Mouse (Mus musculus): ENCODE results near the gene Fgfr2.
A peak's percentile ranks its signal among the peaks of the same experiment; 100 is the strongest.

Fgfr2 gene

DNA sequence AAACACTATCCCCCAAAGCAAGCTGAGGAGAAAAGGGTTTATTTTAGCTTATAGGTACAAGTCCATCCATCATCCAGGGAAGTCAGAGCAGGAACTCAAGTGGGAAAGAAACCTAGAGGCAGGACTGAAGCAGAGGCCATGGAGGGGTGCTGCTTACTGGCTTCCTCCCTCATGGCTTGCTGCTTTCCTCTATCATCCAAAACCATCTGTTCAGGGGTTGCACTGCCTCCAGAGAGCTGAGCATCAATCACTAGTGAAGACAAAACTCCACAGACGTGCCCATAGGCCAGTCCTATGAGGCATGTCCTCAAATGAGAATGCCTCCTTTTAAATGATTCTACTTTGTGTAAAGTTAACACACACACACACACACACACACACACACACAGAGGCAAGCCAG is 793.0 kb downstream of the Fgfr2 start:
- DNase-seq (ENCODE audit: low read depth in 1 of 2, low spot score in 2 of 2), result no peak

DNA sequence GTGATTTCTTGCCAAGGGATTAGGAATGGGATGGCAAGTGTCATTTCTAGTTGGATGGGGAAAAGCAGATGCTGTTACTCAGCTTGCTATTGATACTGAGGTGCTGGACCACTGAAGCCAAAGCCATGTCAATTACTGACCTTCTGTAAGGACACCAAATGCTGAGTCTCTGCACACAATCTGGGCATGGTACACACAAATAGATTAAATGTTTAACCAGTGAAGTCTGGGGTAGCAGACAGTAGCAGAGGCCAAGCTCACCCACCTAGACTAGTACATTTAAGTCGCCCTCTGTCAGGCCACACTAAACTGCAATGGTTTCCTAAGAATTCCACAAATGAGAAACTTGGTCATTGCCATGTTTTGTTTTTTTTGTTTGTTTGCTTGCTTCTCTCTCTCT is 794.5 kb downstream of the Fgfr2 start:
- no peak for DNase-seq (ENCODE audit: low read depth in 1 of 2, low spot score in 2 of 2)

DNA sequence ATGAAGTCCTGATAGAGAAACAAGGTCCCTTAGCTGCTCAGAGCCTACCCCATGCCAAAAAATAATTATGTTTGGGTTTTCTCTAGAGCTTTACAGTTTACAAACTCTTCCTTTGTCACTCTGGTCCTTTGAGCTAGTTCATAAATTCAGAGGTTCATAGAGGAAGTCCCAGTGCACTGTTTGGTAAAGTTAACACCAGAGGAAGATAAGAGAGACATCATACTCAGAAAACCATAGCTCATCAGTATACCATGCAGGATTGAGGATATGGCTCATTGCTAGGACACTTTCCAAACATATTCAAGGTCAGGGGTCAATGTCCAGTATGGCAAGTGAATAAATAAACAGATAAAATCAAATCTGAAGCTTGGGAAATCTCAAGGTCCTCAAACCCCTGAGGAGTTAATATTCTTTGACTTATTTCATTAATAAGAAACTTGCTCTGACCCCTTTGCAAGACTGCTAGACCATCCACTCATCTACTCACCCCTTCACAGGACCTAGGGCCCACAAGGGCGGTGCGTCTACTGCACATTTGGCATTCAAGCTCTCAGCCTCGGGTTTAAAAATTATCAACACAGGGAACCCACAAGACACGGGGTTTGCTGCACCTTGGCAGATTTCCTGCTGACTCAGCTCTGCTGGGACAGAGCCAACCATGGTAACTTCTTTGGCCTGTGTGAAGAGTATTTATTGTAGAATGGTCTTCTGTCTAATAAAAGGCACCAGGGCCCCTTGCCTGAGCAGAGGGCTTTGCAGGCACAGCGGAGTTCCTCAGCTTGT is 797.4 kb downstream of the Fgfr2 start:
- no peak for DNase-seq (ENCODE audit: low read depth in 1 of 2, low spot score in 2 of 2)

- peak in 1 of 2 experiments; percentile 46 for DNase-seq (ENCODE audit: low read depth in 1 of 2, low spot score in 2 of 2)
These were observed 799.7 kb downstream of the Fgfr2 start for GRCm38 (mm10) chr7:132323430-132323829.

- no peak for DNase-seq (ENCODE audit: low read depth in 1 of 2, low spot score in 2 of 2)
These were observed 801.7 kb downstream of the Fgfr2 start for GRCm38 (mm10) chr7:132321392-132321958.

GRCm38 (mm10) chr7:132317036-132317541 is 806.1 kb downstream of the Fgfr2 start, which contains the start of gene Chst15:
Chst15 (minus strand) TSS chr7:132317228.
- peak in 1 of 2 experiments; percentile 65 for DNase-seq (ENCODE audit: low read depth in 1 of 2, low spot score in 2 of 2)

GRCm38 (mm10) chr7:132316101-132317035 is 806.8 kb downstream of the Fgfr2 start:
- peak in 1 of 2 experiments; percentile 60 for DNase-seq (ENCODE audit: low read depth in 1 of 2, low spot score in 2 of 2)

DNA sequence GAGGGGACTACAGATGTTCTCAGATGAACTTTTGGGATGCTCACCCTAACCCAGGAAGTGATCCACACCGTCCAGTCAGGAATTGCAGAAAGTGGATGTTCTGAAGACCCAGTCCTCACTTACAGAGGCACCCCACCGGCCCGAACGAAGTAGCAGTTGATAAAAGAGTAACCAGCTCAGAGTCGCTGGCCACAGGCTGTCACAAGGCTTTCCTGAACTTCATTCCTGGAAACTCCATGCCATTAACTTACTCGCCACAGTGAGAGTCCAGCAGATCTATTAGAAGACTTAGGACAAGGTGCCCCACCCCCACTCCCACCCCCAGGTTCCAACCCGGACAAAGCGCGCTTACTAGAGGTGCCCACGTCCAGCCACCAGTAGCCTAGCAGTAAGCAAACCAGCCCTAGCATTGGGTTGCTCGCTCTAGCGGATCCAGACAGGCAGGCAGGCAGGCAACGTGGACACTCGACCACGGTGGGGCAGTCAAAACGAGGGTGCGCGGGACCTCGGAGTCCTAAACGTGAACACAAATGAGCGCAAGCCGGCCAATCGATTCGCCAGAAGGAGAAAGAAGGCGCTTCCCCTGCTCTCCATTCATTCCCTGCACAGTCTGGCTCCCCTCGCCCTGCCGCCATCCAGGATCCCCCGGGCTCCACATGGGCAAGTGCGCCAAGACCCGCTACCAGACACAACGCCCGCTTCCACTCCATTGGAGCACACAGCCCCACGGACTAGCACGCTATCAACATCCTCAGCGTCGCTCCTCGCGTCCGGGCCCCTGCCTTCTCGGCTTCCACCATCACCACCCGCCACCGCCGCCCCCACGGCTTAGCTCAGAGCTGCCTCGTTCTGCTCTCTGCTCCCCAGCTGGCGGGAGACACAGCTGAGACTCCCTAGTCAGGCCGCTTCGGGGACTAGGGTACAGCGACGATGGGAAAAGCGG is 807.7 kb downstream of the Fgfr2 start:
- DNase-seq (ENCODE audit: low read depth in 1 of 2, low spot score in 2 of 2), result peak in 1 of 2 experiments; percentile 34

- DNase-seq (ENCODE audit: low read depth in 1 of 2, low spot score in 2 of 2), result no peak
These were observed 810.8 kb downstream of the Fgfr2 start for GRCm38 (mm10) chr7:132312396-132312795.

- DNase-seq (ENCODE audit: low read depth in 1 of 2, low spot score in 2 of 2), result no peak
These were observed 814.5 kb downstream of the Fgfr2 start for GRCm38 (mm10) chr7:132308537-132309191.

DNA sequence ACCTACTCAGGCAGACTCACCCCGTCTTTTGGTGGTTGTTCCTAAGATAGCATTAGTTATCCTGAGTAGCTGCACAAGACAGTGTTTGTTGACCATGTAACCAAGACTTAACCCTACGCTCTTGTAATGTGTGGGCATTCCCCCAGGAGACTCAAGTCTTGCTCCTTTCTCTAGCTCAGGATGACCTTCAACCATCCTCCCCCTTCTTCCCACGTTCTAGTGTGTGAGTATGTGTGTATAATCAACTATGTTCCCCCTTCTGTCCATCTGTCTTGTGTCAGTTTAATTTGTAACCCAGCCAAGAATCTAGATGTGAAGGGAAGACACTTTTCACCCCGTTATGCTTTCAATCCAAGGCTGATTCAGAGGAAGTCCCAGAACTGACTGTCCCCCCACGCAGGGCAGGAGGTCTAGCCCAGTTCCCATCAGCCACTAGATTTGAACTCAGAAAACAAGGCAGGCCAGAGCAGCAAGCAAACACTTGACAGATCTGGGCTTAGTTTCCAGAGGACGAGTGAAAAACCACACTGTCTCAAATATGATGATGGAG is 815.4 kb downstream of the Fgfr2 start:
- DNase-seq (ENCODE audit: low read depth in 1 of 2, low spot score in 2 of 2), result no peak

GRCm38 (mm10) chr7:132306671-132307412 is 816.3 kb downstream of the Fgfr2 start:
- DNase-seq (ENCODE audit: low read depth in 1 of 2, low spot score in 2 of 2), result no peak

DNA sequence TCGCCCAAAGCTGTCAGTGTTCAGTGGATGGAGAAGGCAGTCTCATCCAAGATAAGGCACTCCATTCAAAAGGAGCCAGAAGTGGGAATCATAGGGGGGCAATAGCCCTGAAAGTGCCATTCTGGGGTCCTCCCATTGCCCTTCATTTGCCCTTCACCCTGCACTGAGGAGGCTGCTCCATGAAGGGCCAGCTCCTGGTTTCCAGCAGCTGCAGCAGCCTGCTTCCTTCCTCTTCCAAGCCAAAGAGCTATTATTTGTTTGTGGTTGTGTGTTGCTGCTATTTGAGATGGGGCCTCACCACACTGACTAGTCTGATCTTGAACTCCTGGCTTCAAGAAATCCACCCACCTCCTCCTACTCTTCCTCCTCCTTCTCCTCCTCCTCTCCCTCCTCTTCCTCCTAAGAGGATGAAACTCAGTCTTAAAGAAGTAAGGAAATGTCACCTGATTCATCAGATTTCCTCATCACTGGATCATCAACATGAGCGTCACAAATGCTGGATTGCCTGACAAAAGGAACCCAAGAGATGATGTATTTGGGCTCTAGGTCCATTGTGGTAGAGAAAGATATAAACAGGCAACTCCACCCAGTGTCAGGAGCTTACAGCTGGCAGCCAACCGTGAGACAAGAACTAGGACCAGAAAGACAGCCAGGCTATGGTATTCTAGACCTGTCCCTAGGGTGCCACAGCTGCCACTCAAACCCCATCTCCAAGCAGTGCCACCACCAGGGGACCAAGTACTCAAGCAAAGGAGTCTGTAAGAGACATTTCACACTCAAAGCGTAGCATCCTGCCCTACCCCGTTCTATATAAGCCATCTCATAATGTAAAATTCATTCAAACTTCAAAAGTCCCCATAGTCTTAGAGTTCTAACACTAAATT is 817.4 kb downstream of the Fgfr2 start:
- no peak for DNase-seq (ENCODE audit: low read depth in 1 of 2, low spot score in 2 of 2)

DNA sequence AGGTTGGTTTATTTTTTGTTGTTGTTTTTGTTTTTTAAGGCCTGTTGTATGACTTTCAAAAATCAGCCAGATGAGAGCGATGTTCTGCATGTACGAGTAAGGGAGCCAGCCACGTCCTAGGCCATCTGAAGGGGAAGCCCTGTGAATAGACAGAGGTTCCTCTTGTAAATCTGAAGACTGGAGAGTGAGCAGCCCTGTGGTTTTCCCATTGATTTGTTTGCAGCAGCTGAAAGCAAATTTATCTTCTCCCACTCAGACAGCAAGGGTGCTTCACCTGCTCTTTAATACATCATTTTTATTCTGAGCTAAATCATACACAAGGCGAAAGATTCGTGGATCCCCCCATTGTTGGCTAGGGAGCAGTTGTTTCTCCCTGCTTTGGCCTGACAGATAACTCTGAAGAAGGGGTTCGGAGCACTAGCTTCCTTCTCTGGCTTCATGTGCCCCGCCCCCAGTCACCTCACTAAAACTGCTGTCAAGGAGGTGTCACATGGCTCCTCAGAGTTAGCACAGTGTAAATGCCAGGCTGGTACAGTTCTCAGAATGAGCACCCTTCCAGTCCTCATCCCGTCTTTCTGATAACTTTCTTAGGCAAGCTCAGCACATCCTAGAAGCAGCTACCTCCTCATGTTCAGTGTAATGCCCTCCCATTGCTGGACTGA is 818.6 kb downstream of the Fgfr2 start:
- DNase-seq (ENCODE audit: low read depth in 1 of 2, low spot score in 2 of 2), result no peak

DNA sequence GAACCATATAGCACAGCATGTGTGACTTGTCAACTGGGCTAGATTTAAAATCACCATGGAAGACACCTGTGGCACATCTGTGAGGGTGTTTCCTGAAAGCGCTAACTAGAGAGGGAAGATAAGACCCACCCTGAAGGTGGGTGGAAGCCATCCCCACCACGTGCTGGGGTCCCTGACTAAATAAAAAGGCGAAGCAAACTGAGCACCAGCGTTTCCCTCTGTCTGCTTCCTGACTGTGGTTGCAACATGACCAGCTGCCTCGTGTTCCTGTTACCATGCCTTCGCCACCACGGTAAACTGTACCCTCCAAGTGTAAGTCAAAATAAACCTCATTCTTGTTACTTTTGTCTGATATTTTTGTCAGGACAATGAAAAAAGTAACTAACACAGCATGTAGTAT is 819.2 kb downstream of the Fgfr2 start:
- no peak for DNase-seq (ENCODE audit: low read depth in 1 of 2, low spot score in 2 of 2)

GRCm38 (mm10) chr7:132302508-132303241 is 820.5 kb downstream of the Fgfr2 start:
- no peak for DNase-seq (ENCODE audit: low read depth in 1 of 2, low spot score in 2 of 2)

Measured in monocyte, adult 2 months (primary cell).